Mouse (Mus musculus) mesoderm, embryonic 11.5 days (tissue): ENCODE results near the gene Lhx1.

Experiments used
- DNase-seq: peaks from one replicate; pipeline ENCODE4 v3.0.0-alpha.2; 2012; ENCODE audit warnings: low read depth, low spot score

Lhx1 gene

DNA sequence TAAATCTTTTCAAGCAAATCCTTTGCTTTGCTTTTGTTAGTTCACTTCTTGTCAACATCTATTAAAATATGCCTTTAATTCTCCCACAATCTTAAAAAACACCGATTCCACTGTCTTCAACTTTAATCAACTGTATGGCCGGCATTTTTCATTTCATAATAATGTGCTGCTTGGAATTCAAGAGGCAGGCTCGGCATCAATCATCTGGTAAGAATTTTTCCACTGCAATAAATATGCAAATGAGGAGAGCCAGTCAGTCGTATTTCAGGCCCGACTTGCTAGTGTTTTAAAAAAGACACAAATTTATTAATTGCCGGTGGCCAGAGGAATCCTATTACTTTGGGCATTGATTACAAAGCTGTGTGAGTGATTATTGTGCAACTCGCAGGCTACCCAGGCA lies 43.7 kb downstream of the Lhx1 start:
- DNase-seq: no peak

DNA sequence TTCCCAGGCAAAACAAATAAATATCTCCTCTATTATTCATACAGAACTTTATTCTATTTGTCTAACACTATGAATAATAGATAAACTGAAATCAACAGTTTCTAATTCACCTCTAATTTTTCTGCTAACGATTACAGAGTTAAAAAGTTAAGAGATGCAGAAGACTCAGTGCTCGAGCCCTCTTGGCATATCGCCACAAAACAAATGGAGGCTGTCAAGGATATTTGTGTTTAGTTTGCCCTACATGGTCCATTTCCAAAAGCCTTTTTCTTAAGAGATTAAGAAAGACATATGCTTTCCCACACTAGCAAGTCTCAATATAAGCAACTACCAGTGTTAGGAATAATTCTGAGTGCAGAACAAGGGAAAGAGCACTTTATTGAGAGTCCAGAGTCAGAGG lies 44.9 kb downstream of the Lhx1 start:
- no peak for DNase-seq

DNA sequence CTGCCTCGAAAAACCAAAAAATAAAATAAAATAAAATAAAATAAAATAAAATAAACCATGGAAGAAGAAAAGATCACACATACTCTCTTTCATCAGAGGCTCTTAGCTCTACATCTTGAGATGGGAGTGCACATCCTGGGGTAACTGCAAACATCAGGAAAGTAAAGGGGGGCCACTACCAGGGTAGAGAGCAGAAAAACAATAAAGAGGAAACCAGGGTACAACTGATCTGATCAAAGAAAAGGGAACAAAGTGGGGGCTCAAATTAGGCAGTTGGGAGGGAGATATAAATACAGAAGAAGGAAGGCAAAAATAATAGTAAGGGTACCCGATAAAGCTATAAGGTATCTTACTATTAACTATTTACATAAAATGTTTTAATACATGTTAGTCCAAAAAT lies 48.7 kb downstream of the Lhx1 start:
- DNase-seq: no peak

DNA sequence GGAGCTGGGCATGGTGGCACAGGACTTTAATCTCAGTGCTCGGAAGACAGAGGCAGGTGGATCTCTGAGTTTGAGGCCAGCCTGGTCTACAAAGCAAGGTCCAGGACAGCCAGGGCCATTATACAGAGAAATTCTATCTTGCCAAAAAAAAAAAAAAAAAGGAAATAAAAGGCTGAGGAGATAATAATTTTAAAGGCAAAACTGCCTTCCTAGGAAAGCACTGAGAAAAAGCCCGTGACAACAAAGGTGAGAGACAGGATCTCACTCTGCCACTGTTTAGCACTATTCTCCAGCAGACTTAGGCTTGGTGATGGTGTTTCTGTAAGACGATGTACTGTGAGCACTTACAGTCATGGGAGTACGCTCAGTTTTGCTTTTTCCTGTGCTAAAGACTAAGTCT lies 49.3 kb downstream of the Lhx1 start:
- DNase-seq: no peak

DNA sequence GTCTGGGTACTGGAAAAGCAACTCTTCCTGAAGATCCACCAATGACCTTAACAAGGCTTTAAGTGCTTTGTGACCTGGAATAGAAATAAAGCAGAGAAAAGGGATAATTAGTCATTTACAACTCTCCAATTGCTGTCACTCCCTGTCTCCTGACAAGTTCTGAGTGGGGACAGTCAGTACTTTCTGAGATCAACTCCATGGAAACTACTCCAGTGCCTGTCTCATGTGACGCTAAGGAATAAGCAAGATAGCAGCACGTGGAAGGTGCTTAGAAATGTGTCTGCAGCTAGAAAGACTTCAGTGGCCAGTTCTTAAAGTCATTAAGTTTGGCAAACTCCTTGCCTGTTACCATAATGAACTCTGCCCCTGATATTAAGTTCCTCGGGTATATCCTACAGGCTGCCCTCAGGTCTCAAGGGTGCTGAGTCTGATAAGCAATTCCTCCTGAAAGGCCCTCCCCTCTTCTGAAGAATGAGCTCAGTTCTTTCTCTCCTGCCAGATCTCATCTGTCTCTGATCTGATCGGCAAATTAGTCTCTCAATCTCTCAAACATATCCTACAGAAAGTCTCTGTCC lies 52.2 kb downstream of the Lhx1 start:
- DNase-seq: no peak
